Mouse (Mus musculus) heart, adult 8-10 months (tissue): Measurements from ENCODE around the gene Sp2. TPM values are rescaled to one million over a fixed set of nuclear protein-coding genes. Genes with fewer than 3 reads are reported as not detected.

Source experiments
- DNase-seq: peaks from one replicate; pipeline ENCODE4 v3.0.0; 2022; ENCODE audit warnings: low spot score
- total RNA-seq, 4 experiments: library from RNA; stranded (reverse); gene quantifications; 2 replicates each; pipeline ENCODE4 v1.2.4; 2022

The Sp2 gene
- total RNA-seq = 10 to 100 TPM in 2 of 4 experiments, 1 to 10 TPM in 2; 7.8 to 13.7 (median 11.0) TPM

DNA sequence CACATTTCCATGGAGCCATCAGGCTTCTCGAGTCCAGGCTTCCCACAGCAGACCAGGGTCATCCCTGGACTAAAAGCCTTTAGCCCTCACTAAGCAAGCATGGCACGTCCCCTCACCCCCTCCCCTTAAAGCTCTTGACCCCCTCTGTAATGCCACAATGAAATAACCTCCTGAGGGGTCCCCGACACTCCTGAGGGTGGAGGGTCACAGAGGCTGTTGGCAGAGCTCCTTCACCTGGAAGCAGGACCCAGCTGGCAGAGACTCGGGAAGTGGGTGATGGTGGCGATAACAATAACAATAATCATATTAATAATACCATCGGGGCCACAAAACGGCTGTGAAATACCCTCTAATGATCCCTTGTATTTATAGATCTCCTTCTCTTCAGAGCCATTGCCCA is at the start of gene Sp2:
Sp2 (minus strand) TSS at position 101 of the 400 bp plus-strand sequence.
- no peak for DNase-seq

GRCm38 (mm10) chr11:97032499-97032898 is 49.7 kb upstream of the Sp2 start:
- DNase-seq = no peak

DNA sequence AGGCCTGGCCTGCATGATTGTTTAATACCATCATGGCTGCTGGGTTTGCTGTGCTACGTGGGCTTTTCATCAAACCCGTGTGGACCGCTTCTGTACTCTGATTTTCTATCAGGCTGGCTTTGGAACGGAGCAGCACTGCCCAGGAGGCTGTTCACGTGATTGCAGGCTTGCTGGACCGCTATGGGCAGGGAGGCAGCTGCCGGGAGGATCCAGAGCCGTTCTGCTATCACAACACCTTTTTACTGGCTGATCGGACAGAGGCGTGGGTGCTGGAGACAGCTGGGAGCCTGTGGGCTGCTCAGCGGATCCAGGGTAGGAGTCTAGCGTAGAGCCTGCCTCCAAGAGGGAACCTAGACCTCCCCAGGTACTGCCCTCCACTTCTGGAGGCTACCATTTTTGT is 49.2 kb upstream of the Sp2 start:
- no peak for DNase-seq

- DNase-seq = no peak
These were observed 47.7 kb upstream of the Sp2 start for GRCm38 (mm10) chr11:97030426-97030825.

- DNase-seq = peak; percentile 88
These were observed 47.1 kb upstream of the Sp2 start, which contains the start of gene Scrn2 for GRCm38 (mm10) chr11:97029686-97030417. Gene Scrn2, plus strand, starts transcription at chr11:97029938.

- DNase-seq = peak; percentile 82
These were observed 43.1 kb upstream of the Sp2 start for GRCm38 (mm10) chr11:97025721-97026344.

DNA sequence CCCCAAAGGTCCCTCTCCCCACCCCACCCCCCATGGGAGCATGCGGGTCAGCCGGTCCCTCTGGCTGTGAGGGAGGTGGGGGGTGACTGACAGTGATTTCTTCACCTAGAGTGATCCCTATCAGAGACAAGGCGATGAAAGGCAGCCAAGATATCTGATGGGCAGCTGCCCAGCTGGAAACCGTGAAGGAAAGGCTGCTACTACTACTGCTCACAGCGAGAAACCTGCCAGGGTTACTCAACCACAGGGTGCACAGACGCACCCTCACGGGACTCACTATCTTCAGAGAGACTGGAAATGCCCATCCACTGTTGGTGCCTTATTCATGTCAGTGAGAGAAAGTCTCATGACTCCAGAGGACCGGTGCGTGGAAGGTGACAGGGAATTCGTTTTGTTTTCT is 42.2 kb upstream of the Sp2 start:
- DNase-seq = no peak

DNA sequence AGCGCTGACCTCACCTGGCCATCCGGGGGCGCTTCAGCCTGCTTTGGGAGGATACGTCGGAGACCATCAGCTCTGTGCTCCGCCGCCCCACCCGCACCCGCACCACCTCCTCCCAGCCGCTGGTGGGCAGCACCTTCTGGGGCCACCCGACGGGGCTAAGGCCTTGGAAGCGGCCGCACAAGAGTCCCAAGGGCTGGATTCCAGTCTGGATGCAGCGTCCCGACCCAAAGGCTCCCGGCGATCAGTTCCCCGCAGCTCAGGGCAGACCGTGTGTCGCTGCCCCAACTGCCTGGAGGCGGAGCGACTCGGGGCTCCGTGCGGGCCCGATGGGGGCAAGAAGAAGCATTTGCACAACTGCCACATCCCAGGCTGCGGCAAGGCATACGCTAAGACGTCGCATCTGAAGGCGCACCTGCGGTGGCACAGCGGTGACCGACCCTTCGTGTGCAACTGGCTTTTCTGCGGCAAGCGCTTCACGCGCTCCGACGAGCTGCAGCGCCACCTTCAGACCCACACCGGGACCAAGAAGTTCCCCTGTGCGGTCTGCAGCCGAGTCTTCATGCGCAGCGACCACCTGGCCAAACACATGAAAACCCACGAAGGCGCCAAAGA is 39.2 kb upstream of the Sp2 start:
- DNase-seq = peak; percentile 55

- DNase-seq = no peak
These were observed 38.5 kb upstream of the Sp2 start for GRCm38 (mm10) chr11:97021121-97021765.

GRCm38 (mm10) chr11:97019345-97019708 is 36.6 kb upstream of the Sp2 start:
- DNase-seq = no peak

GRCm38 (mm10) chr11:97018583-97019344 is 36.0 kb upstream of the Sp2 start:
- no peak for DNase-seq

DNA sequence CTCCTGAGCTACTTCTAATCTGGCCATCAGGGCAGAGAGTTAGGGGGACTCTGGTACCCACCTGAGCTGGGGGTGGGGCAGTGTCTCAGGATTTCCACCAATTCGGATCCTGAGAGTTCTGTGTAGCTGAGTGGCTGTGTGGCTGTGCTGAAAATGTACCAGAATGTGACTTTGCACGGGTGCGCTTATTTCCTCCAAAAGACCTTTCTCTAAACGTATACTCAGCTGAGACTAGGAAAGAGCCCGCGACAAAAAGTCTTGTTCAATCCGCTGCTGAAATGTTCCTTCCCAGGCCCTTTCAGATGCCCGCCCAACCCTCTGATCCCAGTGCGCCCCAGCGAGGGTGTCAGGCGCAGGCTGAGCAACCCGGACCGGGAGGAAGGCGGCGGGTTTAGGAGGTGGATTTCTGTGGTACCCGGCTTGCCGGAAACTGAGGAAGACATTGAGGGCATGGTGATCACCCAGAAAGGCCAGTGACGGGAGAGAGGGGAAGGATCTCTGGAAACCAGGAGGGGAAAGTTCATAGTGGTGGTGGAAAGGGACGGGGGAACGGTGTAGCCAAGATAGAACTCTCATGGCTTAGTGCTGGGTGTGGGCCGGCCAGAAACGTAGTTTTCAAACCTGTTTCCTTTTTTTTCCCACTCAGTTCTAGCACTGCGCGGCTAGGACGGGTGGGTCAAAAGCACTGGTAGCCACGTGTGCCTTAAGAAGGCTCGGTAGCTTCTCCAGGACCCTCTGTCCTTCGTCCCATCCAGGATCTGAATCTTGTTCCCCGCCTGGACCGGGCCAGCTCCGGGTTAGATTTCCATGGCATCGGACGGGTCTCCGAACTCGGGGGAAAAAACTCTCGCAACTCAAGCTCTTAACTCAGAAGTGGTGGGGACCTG is 35.2 kb upstream of the Sp2 start:
- no peak for DNase-seq

GRCm38 (mm10) chr11:97013121-97013670 is 30.4 kb upstream of the Sp2 start, which contains the start of gene Sp6:
Gene Sp6, plus strand, starts transcription at chr11:97013394.
- no peak for DNase-seq

GRCm38 (mm10) chr11:97009198-97009790 is 26.5 kb upstream of the Sp2 start:
- DNase-seq = no peak

DNA sequence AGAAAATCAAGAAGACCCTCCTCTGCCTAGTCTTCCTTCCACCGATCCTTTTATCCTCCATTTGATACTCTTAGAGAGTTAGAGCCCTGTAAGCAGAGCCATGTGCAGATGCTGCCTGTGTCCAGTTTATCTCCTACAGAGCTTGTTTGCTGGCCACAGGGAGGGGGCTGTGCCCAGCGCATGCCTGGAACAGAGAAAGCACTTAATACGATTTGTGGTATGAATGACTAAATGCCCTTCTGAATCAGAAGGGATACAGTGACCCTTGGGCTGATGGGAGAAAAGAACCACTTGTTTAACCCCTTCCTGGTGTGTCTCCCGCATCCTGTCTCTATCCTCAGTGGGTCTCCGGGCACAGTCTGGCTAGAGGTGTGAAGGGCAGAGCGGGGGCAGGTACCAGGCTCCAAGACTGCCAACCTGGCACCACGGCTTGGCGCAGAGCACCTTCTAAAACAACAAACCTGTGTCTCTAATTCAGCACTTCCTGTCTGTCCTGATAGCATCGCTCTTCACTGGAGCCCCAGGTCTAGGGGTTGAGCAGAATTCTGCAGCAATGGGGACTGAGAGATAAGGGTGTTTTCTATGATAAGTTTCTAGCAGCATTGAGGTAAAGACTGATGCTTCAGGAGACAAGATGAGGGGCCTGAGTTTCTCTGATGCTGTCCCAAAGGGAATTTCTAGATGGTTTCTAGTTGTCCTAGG is 24.5 kb upstream of the Sp2 start:
- no peak for DNase-seq

DNA sequence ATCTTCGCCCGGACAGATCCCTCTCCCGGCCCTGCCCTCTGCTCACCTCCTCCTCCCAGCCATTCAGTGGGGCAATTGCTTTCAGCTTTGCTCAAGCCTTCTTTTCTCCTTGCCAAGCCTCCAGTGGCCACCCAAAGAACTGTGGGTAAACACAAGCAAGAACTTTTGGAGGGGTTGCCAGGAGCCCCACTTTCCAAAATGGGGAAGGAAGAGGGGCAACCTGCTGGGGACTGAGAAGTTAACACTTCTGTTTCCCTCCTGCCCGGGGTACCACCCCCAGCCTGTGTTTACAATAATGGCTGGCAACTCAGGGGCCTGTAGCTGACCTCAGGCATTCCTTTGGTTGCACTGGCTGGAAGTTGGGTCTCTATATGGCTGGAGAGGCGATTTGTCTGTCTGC is 20.4 kb upstream of the Sp2 start:
- no peak for DNase-seq

DNA sequence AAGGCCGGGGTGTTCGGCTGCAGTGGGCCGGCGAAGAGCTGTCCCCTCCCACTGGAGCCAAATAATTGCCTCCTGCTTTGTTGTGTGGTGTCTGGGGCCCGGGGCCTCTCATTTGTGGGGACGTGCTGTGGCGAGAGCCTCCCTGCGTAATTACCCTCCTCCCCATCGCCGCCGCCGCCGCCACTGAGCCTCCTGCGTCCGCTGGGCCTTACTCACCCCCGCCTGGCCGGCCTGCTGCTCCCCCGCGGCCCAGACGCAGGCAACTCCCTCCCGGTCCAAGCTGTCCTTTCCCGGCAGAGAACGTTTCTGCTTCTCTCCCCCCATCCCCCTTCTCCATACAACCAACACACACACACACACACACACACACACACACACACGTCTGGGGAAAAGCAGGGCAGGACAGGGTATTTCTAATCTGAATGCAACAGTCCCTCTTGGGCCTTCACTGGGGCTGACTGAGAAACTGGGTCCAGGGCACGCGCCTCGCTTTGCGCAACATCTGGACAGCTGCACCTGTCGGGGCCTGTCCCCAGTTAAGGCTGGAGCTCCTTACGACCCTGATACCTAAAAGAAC is 14.7 kb upstream of the Sp2 start:
- no peak for DNase-seq

GRCm38 (mm10) chr11:96996773-96997379 is 14.1 kb upstream of the Sp2 start:
- DNase-seq = no peak
